Mouse (Mus musculus) urinary bladder, adult 18-20 months (tissue): ENCODE measurements around the gene Vwa5b1.

Experiments
- DNase-seq, 2 experiments: peaks; one replicate each; pipeline ENCODE4 v3.0.0; 2022; ENCODE audit warnings: low spot score in 2 of 2, mixed read lengths in 2 of 2

Gene Vwa5b1

DNA sequence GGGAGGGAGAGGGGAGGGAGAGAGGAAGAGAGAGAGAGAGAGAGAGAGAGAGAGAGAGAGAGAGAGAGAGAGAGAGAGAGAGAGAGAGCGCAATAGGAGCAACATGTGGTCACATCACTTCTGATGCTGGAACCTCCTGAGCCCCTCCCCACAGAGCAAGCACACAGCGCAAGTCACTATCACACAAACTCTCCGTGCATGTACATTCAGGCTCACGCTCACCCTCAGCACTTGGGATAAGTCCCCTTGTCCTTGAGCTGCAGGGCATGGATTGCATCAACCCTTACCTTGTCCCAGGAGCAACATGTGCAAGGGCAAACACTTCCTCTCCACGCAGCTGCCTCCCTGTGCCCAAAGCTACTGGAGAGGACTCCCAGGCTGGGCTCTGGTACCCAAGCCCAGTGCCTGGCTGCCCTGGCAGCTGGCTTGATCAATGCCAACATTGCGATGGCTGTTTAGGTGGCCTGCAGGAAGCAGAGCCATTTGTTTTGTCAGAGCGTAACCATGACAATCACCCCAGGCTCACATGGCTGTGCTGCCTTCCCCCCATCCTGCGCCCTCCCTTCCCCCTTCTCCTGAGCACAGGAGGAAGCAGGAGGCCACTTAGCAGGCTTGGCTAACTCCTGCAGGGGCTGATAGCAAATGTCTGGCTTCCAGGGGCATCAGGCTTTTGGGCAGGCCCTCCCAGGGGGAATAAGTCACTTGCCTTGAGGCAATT, at the start of gene Vwa5b1:
Vwa5b1 (minus strand) TSS at position 457 of the 718 bp plus-strand sequence.
- DNase-seq = no peak

DNA sequence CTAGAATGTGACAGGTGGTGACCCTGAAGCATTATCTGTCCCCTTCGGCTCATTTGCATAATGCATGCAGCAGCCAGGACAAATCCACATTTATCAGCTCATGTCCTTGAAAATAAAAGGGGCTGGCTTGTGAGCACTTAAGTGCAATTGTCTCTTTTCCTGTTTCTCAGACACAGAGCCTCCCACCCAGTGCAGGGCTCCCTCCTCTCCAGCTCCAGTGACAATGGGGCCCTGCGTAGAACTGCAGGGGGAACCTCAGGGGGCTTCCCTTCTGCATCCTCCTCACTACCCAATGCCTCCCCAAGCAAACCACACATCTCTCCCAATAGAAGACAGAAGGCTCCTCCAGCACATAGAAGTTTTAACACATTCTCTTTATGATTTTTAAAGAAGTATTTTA, 47.1 kb upstream of the Vwa5b1 start:
- DNase-seq = no peak

DNA sequence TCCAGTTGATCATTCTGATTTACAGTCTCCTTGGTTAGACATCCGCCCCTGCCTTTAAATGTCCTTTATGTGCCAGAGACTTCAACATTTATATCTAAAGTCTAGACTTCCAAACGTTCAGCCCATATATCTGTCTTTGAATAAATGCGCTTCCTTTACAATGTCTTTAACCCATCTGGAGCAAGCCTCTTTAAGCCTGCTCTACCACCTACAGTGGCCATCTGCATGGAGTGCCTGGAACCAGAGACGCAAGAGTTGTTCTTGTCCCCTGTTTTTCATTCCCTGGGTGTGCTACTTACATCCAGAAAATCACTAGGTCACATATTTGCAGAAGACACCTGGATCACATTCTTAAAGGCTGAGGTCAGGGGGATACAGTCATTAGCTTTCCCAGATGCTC, 44.4 kb upstream of the Vwa5b1 start:
- no peak for DNase-seq

- no peak for DNase-seq
These were observed 41.9 kb upstream of the Vwa5b1 start for GRCm38 (mm10) chr4:138677579-138677978.

DNA sequence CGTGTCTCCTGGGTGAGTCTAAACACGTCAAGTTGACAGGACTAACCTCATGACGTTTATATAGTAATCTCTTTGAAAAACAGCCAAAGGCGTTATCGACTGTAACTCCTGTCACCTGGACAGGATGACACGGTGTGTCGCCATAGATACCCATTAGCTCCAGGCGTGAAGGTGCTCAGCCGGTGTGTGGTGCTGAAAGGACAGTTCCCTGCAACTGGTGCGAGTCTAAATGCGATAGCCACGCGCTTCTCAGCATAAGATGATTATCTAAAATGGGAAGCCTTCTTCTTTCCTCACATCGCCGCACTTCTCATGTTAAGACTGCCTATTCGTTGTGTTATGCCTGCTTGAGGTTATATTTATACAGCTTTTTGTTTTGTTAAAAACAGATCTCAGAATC, 40.8 kb upstream of the Vwa5b1 start:
- DNase-seq = no peak

GRCm38 (mm10) chr4:138672160-138672559, 36.5 kb upstream of the Vwa5b1 start:
- no peak for DNase-seq

DNA sequence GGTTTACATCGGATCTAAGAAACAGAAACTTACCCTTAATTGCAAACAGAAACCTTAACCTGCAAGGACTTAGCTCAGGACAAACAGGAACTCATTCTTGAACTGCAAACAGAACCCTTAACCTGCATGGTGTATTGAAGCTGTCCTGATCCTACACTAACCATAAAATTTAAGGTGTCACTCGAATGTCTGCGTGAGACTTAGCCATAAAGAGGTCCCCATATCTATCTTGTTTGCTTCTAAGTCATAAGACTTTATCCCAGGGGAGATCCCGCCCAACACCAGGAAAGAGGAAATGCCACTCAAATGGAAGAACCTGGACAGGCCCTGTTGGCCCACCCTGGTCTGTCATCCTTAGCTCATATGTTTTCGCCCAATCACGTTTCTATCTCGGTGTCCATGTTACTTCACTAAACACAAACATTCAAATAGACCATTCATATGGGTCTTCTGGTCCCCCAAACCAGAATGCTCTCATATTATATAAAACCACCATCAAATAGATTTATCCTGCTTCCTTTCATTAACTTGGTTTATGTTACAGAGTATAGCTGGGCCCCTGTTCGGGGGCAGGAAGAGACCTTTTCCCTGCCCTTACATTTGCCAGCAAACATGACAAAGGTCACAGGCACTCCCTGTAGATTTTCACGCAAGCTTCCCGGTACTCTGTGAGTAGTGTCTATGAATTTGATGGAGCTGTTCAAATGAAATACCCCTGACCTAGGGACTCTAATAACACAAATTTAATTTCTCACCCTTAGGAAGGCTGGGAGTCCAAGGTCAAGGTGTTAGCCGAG, 34.6 kb upstream of the Vwa5b1 start:
- no peak for DNase-seq

- no peak for DNase-seq
These were observed 30.8 kb upstream of the Vwa5b1 start for GRCm38 (mm10) chr4:138666521-138666920.

- DNase-seq = no peak
These were observed 24.4 kb upstream of the Vwa5b1 start for GRCm38 (mm10) chr4:138659936-138660602.

- DNase-seq = no peak
These were observed 17.4 kb upstream of the Vwa5b1 start for GRCm38 (mm10) chr4:138653056-138653455.

DNA sequence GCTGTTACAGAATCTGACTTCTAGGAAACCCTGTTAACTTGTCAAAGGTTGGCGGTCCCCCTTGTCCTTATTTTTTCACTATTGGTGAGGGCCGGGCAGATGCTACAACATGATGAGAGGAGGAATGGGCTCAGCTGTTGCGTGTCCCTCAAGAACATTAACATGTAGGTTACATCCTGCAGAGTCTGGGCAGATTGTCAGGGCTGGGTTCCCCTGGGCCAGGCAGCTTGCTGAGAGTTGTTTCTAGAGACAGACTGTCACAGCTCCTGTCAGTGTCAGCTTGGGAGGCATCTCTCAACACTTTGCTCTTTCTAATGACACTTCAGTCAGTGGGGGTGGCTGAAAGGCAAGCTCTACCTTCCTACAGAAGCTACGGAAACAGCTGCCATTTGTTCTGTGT, 16.2 kb upstream of the Vwa5b1 start:
- no peak for DNase-seq

DNA sequence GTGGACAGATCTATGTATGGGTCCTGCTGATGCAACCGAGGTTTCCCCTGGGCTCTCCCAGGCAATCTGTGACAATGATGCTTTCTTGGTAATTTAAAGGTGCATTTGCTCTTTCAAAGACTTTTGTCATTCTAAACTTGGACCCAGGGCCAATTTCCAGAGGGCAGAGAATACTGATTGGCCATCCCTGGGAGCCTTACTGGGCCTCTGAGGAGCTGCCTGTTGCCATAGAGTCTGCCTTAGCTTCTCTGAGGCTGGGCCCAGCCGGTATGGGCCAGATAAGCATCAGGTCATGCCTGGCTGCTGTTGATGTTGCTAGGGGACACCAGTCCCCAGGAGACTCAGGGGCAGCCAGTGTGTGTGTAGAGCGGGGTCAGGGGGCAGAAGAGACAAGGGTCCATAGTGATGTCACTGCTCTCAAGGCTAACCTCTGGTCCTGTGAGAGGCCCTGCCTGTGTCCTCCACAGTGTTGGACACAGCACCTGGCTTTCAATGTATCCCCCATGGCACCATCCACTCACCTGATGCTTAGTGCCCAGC, 12.5 kb upstream of the Vwa5b1 start:
- no peak for DNase-seq

- DNase-seq = no peak
These were observed 6.6 kb upstream of the Vwa5b1 start for GRCm38 (mm10) chr4:138642272-138642671.

DNA sequence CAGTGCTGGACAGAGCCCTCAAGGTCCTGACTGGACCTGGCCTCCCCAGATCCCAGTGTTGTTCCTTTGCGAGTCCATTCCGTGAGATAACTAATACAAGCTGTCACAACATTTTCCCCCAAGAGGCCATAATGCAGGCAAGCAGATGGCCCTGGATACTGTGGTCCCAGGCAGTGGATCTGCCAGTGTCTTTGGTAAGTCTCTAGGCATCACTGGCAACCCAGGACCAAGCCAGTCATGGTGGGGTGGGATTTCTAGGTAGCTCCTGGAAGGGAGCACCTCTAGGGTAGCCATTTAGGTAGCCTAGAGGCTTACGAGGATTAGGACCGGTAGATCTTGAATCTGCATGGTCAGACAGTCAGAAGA, 445 bp upstream of the Vwa5b1 start:
- DNase-seq = no peak

GRCm38 (mm10) chr4:138628256-138628655, 7.4 kb downstream of the Vwa5b1 start:
- no peak for DNase-seq

- no peak for DNase-seq
These were observed 21.2 kb downstream of the Vwa5b1 start for GRCm38 (mm10) chr4:138614454-138614853.

GRCm38 (mm10) chr4:138601926-138602325, 33.8 kb downstream of the Vwa5b1 start:
- DNase-seq = no peak

- peak in 1 of 2 experiments; percentile 26 for DNase-seq
These were observed 37.8 kb downstream of the Vwa5b1 start for GRCm38 (mm10) chr4:138597904-138598347.

DNA sequence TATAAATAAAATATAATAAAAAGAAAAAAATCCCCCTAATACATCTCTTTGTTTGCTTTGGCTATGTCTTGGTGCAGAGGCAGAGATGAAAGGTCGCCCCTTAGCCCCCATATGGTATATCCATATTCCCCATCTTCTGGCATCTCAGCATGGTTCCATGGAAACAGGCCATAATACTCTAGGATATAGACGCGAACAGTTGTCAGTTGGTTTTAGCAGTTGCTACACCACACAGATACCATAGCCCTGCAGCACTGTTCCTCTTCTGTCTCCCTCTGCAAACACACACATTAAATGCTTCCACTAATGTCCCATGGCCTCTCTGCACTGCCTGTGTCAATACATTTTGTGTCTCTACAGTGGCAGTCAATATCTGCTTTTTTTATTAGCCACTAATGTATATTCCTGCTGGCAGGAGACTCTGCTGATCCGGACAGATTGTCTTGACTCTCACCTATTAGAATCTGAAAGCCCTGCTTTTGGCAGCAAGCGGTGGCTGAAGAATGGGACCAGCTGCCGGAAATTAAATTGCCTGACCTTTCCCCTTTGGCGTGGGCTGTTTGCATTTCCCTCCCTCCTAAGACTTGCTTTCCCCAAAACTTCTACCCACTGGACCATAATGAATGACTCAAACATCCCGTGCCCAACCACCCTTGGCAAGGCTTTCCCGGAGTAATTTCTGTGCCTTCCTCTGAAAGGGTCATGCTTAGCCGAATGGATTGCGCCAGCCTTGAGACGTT, 39.1 kb downstream of the Vwa5b1 start:
- DNase-seq = no peak

- DNase-seq = no peak
These were observed 50.7 kb downstream of the Vwa5b1 start for GRCm38 (mm10) chr4:138584946-138585345.

DNA sequence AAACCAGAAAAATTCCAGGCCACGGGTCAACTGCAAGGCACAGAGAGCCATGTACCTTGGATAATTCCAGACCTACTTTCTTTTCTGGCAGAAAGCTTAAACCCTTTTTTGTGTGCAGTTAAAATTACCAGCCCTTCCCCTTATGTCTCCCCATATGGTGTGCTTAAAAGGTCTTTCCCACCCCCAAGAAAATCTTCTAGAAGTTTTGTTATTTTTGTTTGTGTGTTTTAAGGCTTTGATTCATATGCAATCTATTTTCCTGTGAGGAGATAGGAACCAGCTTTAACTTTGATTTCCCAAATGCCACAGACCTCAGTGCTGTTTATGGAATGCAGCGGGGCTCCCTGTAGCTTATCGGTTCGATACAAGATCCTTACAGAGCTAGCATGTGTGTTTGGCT, 53.2 kb downstream of the Vwa5b1 start:
- no peak for DNase-seq

GRCm38 (mm10) chr4:138578406-138578805, 57.3 kb downstream of the Vwa5b1 start:
- no peak for DNase-seq
